Mouse (Mus musculus) heart, postnatal 0 days (tissue): ENCODE measurements around the gene Ankrd28.

ENCODE experiments used
- CTCF ChIP-seq: IDR thresholded peaks from 2 replicates; pipeline ENCODE4 v1.5.1; 2016; ENCODE audit warnings: antibody characterized with exemption, control low read depth, low read depth
- EP300 ChIP-seq: IDR thresholded peaks from 2 replicates; pipeline ENCODE4 v1.6.1; 2016; ENCODE audit warnings: antibody characterized with exemption, low read depth

- no peak for TF ChIP-seq CTCF
- no peak for TF ChIP-seq EP300
Observed at GRCm38 (mm10) chr14:31795535-31795934, 34.9 kb downstream of the Ankrd28 start.
